Mouse (Mus musculus): Measurements from ENCODE around the gene Twist2. TPM values are rescaled to one million over a fixed set of nuclear protein-coding genes. Genes with fewer than 3 reads are reported as not detected.

Gene Twist2
- polyA plus RNA-seq, 1 experiment, result 11.6 TPM

GRCm38 (mm10) chr1:91861511-91861910, 60.2 kb downstream of the Twist2 start:
- no peak for DNase-seq
- H3K4me3 ChIP-seq (replicated peaks; ENCODE audit: extremely low read depth, low read depth, low read length), result no peak overlapping the region
- no peak for TF ChIP-seq CTCF (IDR thresholded peaks at IDR 0.05; ENCODE audit: insufficient read depth, low read length)
- no peak for TF ChIP-seq POLR2A (IDR thresholded peaks at IDR 0.05; ENCODE audit: borderline replicate concordance, extremely low read depth, low read depth, low read length)
- WGBS, result 58% methylated on average over 7 of the region's 7 CpGs
- H3K4me1 ChIP-seq (ENCODE audit: control insufficient read depth, insufficient read depth, low read length), result no peaks in the 10 kb centered on the region

- no peak for DNase-seq
- TF ChIP-seq POLR2A (IDR thresholded peaks at IDR 0.05; ENCODE audit: borderline replicate concordance, extremely low read depth, low read depth, low read length) (no peak), CTCF (IDR thresholded peaks at IDR 0.05; ENCODE audit: insufficient read depth, low read length) (no peak)
- 48% methylated on average over 2 of the region's 2 CpGs for WGBS
- Histone ChIP-seq H3K4me1 (ENCODE audit: control insufficient read depth, insufficient read depth, low read length) (no peaks in the 10 kb centered on the region), H3K4me3 (replicated peaks; ENCODE audit: extremely low read depth, low read depth, low read length) (no peak overlapping the region)
These were observed 64.7 kb downstream of the Twist2 start for GRCm38 (mm10) chr1:91866001-91866400.

GRCm38 (mm10) chr1:91871101-91871500, 69.8 kb downstream of the Twist2 start:
- 28% methylated on average over 6 of the region's 6 CpGs for WGBS
- DNase-seq, result no peak

GRCm38 (mm10) chr1:91872388-91873059, 71.3 kb downstream of the Twist2 start:
- Histone ChIP-seq H3K4me1 (ENCODE audit: control insufficient read depth, insufficient read depth, low read length) (peaks cover 2% of the 10 kb centered on the region; the same call in 1 of the 2 replicates), H3K4me3 (replicated peaks; ENCODE audit: extremely low read depth, low read depth, low read length) (no peak overlapping the region)
- peak; percentile 36 for DNase-seq
- TF ChIP-seq POLR2A (IDR thresholded peaks at IDR 0.05; ENCODE audit: borderline replicate concordance, extremely low read depth, low read depth, low read length) (no peak), CTCF (IDR thresholded peaks at IDR 0.05; ENCODE audit: insufficient read depth, low read length) (no peak)
- WGBS, result 45% methylated on average over 8 of the region's 8 CpGs

More at GRCm38 (mm10) chr1:91871101-91871500, 69.8 kb downstream of the Twist2 start:
- no peak for TF ChIP-seq CTCF (IDR thresholded peaks at IDR 0.05; ENCODE audit: insufficient read depth, low read length)
- TF ChIP-seq POLR2A (IDR thresholded peaks at IDR 0.05; ENCODE audit: borderline replicate concordance, extremely low read depth, low read depth, low read length), result no peak
- no peak overlapping the region for H3K4me3 ChIP-seq (replicated peaks; ENCODE audit: extremely low read depth, low read depth, low read length)
- peaks cover 2% of the 10 kb centered on the region; the same call in 1 of the 2 replicates for H3K4me1 ChIP-seq (ENCODE audit: control insufficient read depth, insufficient read depth, low read length)

- Histone ChIP-seq H3K4me3 (replicated peaks; ENCODE audit: extremely low read depth, low read depth, low read length) (no peak overlapping the region), H3K4me1 (ENCODE audit: control insufficient read depth, insufficient read depth, low read length) (peaks cover 2% of the 10 kb centered on the region; the same call in 1 of the 2 replicates)
- DNase-seq, result no peak
- 60% methylated on average over 10 of the region's 10 CpGs for WGBS
- TF ChIP-seq CTCF (IDR thresholded peaks at IDR 0.05; ENCODE audit: insufficient read depth, low read length) (no peak), POLR2A (IDR thresholded peaks at IDR 0.05; ENCODE audit: borderline replicate concordance, extremely low read depth, low read depth, low read length) (no peak)
These were observed 72.5 kb downstream of the Twist2 start for GRCm38 (mm10) chr1:91873572-91874285.

- Histone ChIP-seq H3K4me1 (ENCODE audit: control insufficient read depth, insufficient read depth, low read length) (peaks cover 2% of the 10 kb centered on the region; the same call in 1 of the 2 replicates), H3K4me3 (replicated peaks; ENCODE audit: extremely low read depth, low read depth, low read length) (no peak overlapping the region)
- peak; percentile 82 for DNase-seq
- WGBS, result 6% methylated on average over 2 of the region's 2 CpGs
- TF ChIP-seq CTCF (IDR thresholded peaks at IDR 0.05; ENCODE audit: insufficient read depth, low read length) (peak; percentile 86), POLR2A (IDR thresholded peaks at IDR 0.05; ENCODE audit: borderline replicate concordance, extremely low read depth, low read depth, low read length) (no peak)
These were observed 73.4 kb downstream of the Twist2 start for GRCm38 (mm10) chr1:91874633-91875032.

- Histone ChIP-seq H3K4me1 (ENCODE audit: control insufficient read depth, insufficient read depth, low read length) (peaks cover 2% of the 10 kb centered on the region; the same call in 1 of the 2 replicates), H3K4me3 (replicated peaks; ENCODE audit: extremely low read depth, low read depth, low read length) (no peak overlapping the region)
- TF ChIP-seq CTCF (IDR thresholded peaks at IDR 0.05; ENCODE audit: insufficient read depth, low read length), result no peak
- no peak for TF ChIP-seq POLR2A (IDR thresholded peaks at IDR 0.05; ENCODE audit: borderline replicate concordance, extremely low read depth, low read depth, low read length)
- WGBS, result 69% methylated on average over 7 of the region's 7 CpGs
- DNase-seq, result no peak
These were observed 73.9 kb downstream of the Twist2 start for GRCm38 (mm10) chr1:91875042-91875720.

- 41% methylated on average over 5 of the region's 5 CpGs for WGBS
- no peaks in the 10 kb centered on the region for H3K4me1 ChIP-seq (ENCODE audit: control insufficient read depth, insufficient read depth, low read length)
- no peak for DNase-seq
- no peak overlapping the region for H3K4me3 ChIP-seq (replicated peaks; ENCODE audit: extremely low read depth, low read depth, low read length)
- TF ChIP-seq POLR2A (IDR thresholded peaks at IDR 0.05; ENCODE audit: borderline replicate concordance, extremely low read depth, low read depth, low read length) (no peak), CTCF (IDR thresholded peaks at IDR 0.05; ENCODE audit: insufficient read depth, low read length) (no peak)
These were observed 77.4 kb downstream of the Twist2 start for GRCm38 (mm10) chr1:91878696-91879095.

GRCm38 (mm10) chr1:91880156-91880555, 78.9 kb downstream of the Twist2 start:
- Histone ChIP-seq H3K4me3 (replicated peaks; ENCODE audit: extremely low read depth, low read depth, low read length) (no peak overlapping the region), H3K4me1 (ENCODE audit: control insufficient read depth, insufficient read depth, low read length) (no peaks in the 10 kb centered on the region)
- 81% methylated on average over 12 of the region's 12 CpGs for WGBS
- TF ChIP-seq POLR2A (IDR thresholded peaks at IDR 0.05; ENCODE audit: borderline replicate concordance, extremely low read depth, low read depth, low read length) (no peak), CTCF (IDR thresholded peaks at IDR 0.05; ENCODE audit: insufficient read depth, low read length) (no peak)
- DNase-seq, result no peak

Measured in lung, adult 2 months (tissue).